26 mouse cellular contexts compared by ENCODE assay signal in genomic region chr10:69544653-69545052, GRCm38 (mm10).
DNase-seq lines count a peak whose midpoint lies in the region; ATAC-seq and TF ChIP-seq lines count a peak whose summit lies in the region.
"Had no signal": no experiment of that assay in that cellular context is flagged by ENCODE, and none has a peak within 500 bp of the region (broad histone marks: within the 10 kb centered on the region; RNA-seq: fewer than 3 reads in every experiment).

No protein-coding gene starts in this region.

- no peak overlapping the region for H3K9ac ChIP-seq in forebrain, embryonic 13.5 days
- no peak overlapping the region for H3K9ac ChIP-seq in forebrain, embryonic 12.5 days
- no peak overlapping the region for H3K9ac ChIP-seq in kidney, embryonic 15.5 days
- H3K9ac ChIP-seq: embryonic facial prominence, embryonic 13.5 days; heart, embryonic 13.5 days; hindbrain, embryonic 12.5 days; hindbrain, embryonic 15.5 days had no signal

- H3K27ac ChIP-seq in forebrain, embryonic 13.5 days = no peak overlapping the region
- H3K27ac ChIP-seq in forebrain, embryonic 12.5 days = no peak overlapping the region
- peak overlapping the region; percentile 64 for H3K27ac ChIP-seq in kidney, embryonic 15.5 days
- peak overlapping the region; percentile 49 for H3K27ac ChIP-seq in layer of hippocampus, adult 2 months
- H3K27ac ChIP-seq: embryonic facial prominence, embryonic 10.5 days; embryonic facial prominence, embryonic 13.5 days; heart, adult 2 months; heart, embryonic 10.5 days; heart, embryonic 13.5 days; hindbrain, embryonic 12.5 days; hindbrain, embryonic 15.5 days had no signal

- WGBS in forebrain, embryonic 13.5 days = 65% methylated on average over 7 of the region's 7 CpGs
- WGBS in forebrain, embryonic 12.5 days = 82% methylated on average over 7 of the region's 7 CpGs
- WGBS in kidney, embryonic 15.5 days = 60% methylated on average over 7 of the region's 7 CpGs

- DNase-seq in heart, adult 11 months = peak; percentile 36
- DNase-seq in heart, postnatal 36 days = no peak
- no peak for DNase-seq in kidney, adult 11 months
- peak; percentile 39 to 44 for DNase-seq in layer of hippocampus, adult 2 months (ENCODE audit: low spot score in 2 of 2)
- DNase-seq in layer of hippocampus, postnatal 10 days (ENCODE audit: low spot score in 2 of 2) = no peak
- DNase-seq: adrenal gland, adult 8-10 months; adrenal gland, postnatal 25 days; cerebellum, adult 11-12 months; cerebellum, adult 8-10 months; cerebellum, postnatal 10 days; cerebellum, postnatal 36 days; embryo, embryonic 11 days; gastrocnemius, postnatal 14 days; heart, adult 2 months; heart, postnatal 14 days had no signal

- no peaks in the 10 kb centered on the region for H3K9me3 ChIP-seq in forebrain, embryonic 13.5 days (replicated peaks)
- H3K9me3 ChIP-seq in forebrain, embryonic 12.5 days = no peaks in the 10 kb centered on the region
- no peaks in the 10 kb centered on the region for H3K9me3 ChIP-seq in kidney, embryonic 15.5 days (replicated peaks)
- H3K9me3 ChIP-seq: embryonic facial prominence, embryonic 10.5 days; embryonic facial prominence, embryonic 13.5 days; heart, embryonic 10.5 days; heart, embryonic 13.5 days; hindbrain, embryonic 12.5 days; hindbrain, embryonic 15.5 days had no signal

- H3K4me2 ChIP-seq in forebrain, embryonic 13.5 days = 0 out of 2 replicates have a peak overlapping the region, but pooled peaks have one; percentile 18
- no peak overlapping the region for H3K4me2 ChIP-seq in forebrain, embryonic 12.5 days
- no peak overlapping the region for H3K4me2 ChIP-seq in kidney, embryonic 15.5 days
- H3K4me2 ChIP-seq: embryonic facial prominence, embryonic 13.5 days; heart, embryonic 13.5 days; hindbrain, embryonic 12.5 days; hindbrain, embryonic 15.5 days had no signal

- H3K4me3 ChIP-seq in forebrain, embryonic 13.5 days = no peak overlapping the region
- no peak overlapping the region for H3K4me3 ChIP-seq in forebrain, embryonic 12.5 days (replicated peaks)
- no peak overlapping the region for H3K4me3 ChIP-seq in kidney, embryonic 15.5 days (replicated peaks)
- H3K4me3 ChIP-seq in layer of hippocampus, adult 2 months = no peak overlapping the region
- H3K4me3 ChIP-seq: embryonic facial prominence, embryonic 10.5 days; embryonic facial prominence, embryonic 13.5 days; erythroblast, embryonic 14.5 days; heart, adult 2 months; heart, embryonic 10.5 days; heart, embryonic 13.5 days; hindbrain, embryonic 12.5 days; hindbrain, embryonic 15.5 days had no signal

- ATAC-seq in forebrain, embryonic 13.5 days = no peak
- no peak for ATAC-seq in forebrain, embryonic 12.5 days (ENCODE audit: low FRiP score)
- no peak for ATAC-seq in kidney, embryonic 15.5 days (replicated peaks; ENCODE audit: low FRiP score)
- ATAC-seq: activated CD4-positive, CD25-positive, alpha-beta regulatory T cell, adult 4 months had no signal

- H3K4me1 ChIP-seq in forebrain, embryonic 13.5 days = peaks cover 16% of the 10 kb centered on the region
- peaks cover 10% of the 10 kb centered on the region; the same call in 1 of the 2 replicates for H3K4me1 ChIP-seq in forebrain, embryonic 12.5 days
- peaks cover 31% of the 10 kb centered on the region for H3K4me1 ChIP-seq in kidney, embryonic 15.5 days
- H3K4me1 ChIP-seq: embryonic facial prominence, embryonic 13.5 days had no signal

- no peaks in the 10 kb centered on the region for H3K27me3 ChIP-seq in forebrain, embryonic 13.5 days
- no peaks in the 10 kb centered on the region for H3K27me3 ChIP-seq in forebrain, embryonic 12.5 days
- H3K27me3 ChIP-seq in kidney, embryonic 15.5 days = no peaks in the 10 kb centered on the region
- H3K27me3 ChIP-seq: embryonic facial prominence, embryonic 13.5 days; heart, embryonic 13.5 days; hindbrain, embryonic 12.5 days; hindbrain, embryonic 15.5 days had no signal

- no peak for TF ChIP-seq CTCF in layer of hippocampus, adult 2 months (conservative IDR thresholded peaks at IDR 0.05)

- intact Hi-C loops in heart, postnatal 36 days (cut with DNase I) = no loop called here

- H3K36me3 ChIP-seq in forebrain, embryonic 13.5 days (ENCODE audit: poor library complexity, severe bottlenecking) = peaks cover 4% of the 10 kb centered on the region; the same call in 1 of the 2 replicates
- H3K36me3 ChIP-seq in forebrain, embryonic 12.5 days (replicated peaks) = no peaks in the 10 kb centered on the region
- H3K36me3 ChIP-seq in kidney, embryonic 15.5 days = no peaks in the 10 kb centered on the region
- H3K36me3 ChIP-seq: embryonic facial prominence, embryonic 10.5 days; embryonic facial prominence, embryonic 13.5 days; heart, embryonic 13.5 days; hindbrain, embryonic 12.5 days; hindbrain, embryonic 15.5 days had no signal

Comparison
In these comparisons a context has a peak if more than half of its experiments do, and no peak if none do; other contexts are left out.
1. DNase-seq: peak in heart, adult 11 months (single experiment) and layer of hippocampus, adult 2 months (2 of 2); none in heart, postnatal 36 days (0 of 2), kidney, adult 11 months (single experiment) and layer of hippocampus, postnatal 10 days (0 of 2).
2. H3K27ac ChIP-seq: peak in kidney, embryonic 15.5 days (single experiment) and layer of hippocampus, adult 2 months (single experiment); none in forebrain, embryonic 13.5 days (single experiment) and forebrain, embryonic 12.5 days (single experiment).